Mouse (Mus musculus) embryonic facial prominence, embryonic 14.5 days (tissue): ENCODE measurements around the gene Ctnnd1. TPM values are rescaled to one million over a fixed set of nuclear protein-coding genes. Genes with fewer than 3 reads are reported as not detected.

Experiments used
- ATAC-seq: fragments of 200-750 bp; cut with Nextera tagmentation; 2 replicates; pipeline ENCODE4 v1.8.0; 2017; ENCODE audit warnings: low read depth, moderate number of reproducible peaks, moderate TSS enrichment
- DNase-seq: peaks from one replicate; pipeline ENCODE4 v3.0.0-alpha.2; 2015; ENCODE audit warnings: low spot score
- H3K27ac ChIP-seq: fragments of 300-500 bp; sonication (generic); replicated peaks from 2 replicates; pipeline ENCODE4 v1.5.1; 2014; ENCODE audit warnings: low read depth, mild to moderate bottlenecking, low read length, moderate library complexity
- H3K27me3 ChIP-seq: fragments of 300-500 bp; sonication (generic); replicated peaks from 2 replicates; pipeline ENCODE4 v1.6.1; 2014; ENCODE audit warnings: low read length; ENCODE audit not compliant: control insufficient read depth, insufficient read depth
- H3K36me3 ChIP-seq: fragments of 300-500 bp; sonication (generic); 2 replicates; pipeline ENCODE4 v1.6.1; 2014; ENCODE audit warnings: low read length, mixed read lengths; ENCODE audit not compliant: control insufficient read depth, insufficient read depth
- H3K4me1 ChIP-seq: fragments of 300-500 bp; sonication (generic); 2 replicates; pipeline ENCODE4 v1.6.1; 2014; ENCODE audit warnings: antibody characterized with exemption, low read length; ENCODE audit not compliant: control insufficient read depth, insufficient read depth
- H3K4me2 ChIP-seq: fragments of 300-500 bp; sonication (generic); 2 replicates; pipeline ENCODE4 v1.6.1; 2014; ENCODE audit warnings: low read depth, mild to moderate bottlenecking, low read length, moderate library complexity, mixed read lengths
- H3K4me3 ChIP-seq: fragments of 300-500 bp; sonication (generic); 2 replicates; pipeline ENCODE4 v1.5.1; 2014; ENCODE audit warnings: low read depth, mild to moderate bottlenecking, low read length
- H3K9ac ChIP-seq: fragments of 300-500 bp; sonication (generic); 2 replicates; pipeline ENCODE4 v1.6.1; 2014; ENCODE audit warnings: low read depth, mild to moderate bottlenecking, low read length, moderate library complexity, mixed read lengths
- H3K9me3 ChIP-seq: fragments of 300-500 bp; sonication (generic); 2 replicates; pipeline ENCODE4 v1.6.1; 2016; ENCODE audit warnings: low read length; ENCODE audit not compliant: control insufficient read depth
- WGBS: fragments of 180-500 bp; shearing (Covaris S2); extraction: QIAGEN DNeasy Blood & Tissue Kit; methylation state at CpG from one replicate; pipeline ENCODE4 v1.1.7; 2014; 5-methylcytosine and 5-hydroxymethylcytosine counted together
- polyA plus RNA-seq: library from polyadenylated mRNA; unstranded; fragments of >200 nt; fragmentation: Nextera tagmentation; extraction: Ambion mirVana; gene quantifications from 2 replicates; pipeline ENCODE4 v1.2.1, GENCODE M21; 2014

The Ctnnd1 gene
- polyA plus RNA-seq, 1 experiment from 2014 or later = 49.0 TPM

DNA sequence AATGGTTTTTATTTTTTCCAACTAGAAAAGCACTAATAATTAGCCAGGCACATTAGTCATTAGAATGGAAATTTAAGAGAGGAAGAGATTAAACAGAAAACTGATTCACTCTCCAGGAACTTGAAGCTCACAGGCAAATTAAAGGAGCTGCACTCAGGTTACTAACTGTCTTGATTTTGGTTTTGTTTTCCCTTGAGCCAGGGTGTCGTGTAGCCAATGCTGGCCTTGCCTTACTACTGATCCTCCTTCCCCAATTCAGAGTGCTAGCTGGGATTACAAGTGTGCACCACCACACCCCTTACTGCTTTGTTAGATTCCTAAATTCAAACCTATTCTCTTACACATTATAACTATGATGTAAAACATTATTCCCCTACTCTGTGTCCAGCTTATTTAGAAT lies 42.7 kb downstream of the Ctnnd1 start:
- Histone ChIP-seq H3K27me3 (no peaks in the 10 kb centered on the region), H3K4me1 (no peaks in the 10 kb centered on the region), H3K36me3 (peaks cover 96% of the 10 kb centered on the region), H3K9me3 (no peaks in the 10 kb centered on the region), H3K27ac (no peak overlapping the region), H3K4me2 (no peak overlapping the region), H3K9ac (no peak overlapping the region), H3K4me3 (no peak overlapping the region)
- WGBS = 65% methylated on average over 1 of the region's 1 CpGs
- DNase-seq (no peak), ATAC-seq (peak; percentile 68; the same call in 1 of the 2 replicates)

DNA sequence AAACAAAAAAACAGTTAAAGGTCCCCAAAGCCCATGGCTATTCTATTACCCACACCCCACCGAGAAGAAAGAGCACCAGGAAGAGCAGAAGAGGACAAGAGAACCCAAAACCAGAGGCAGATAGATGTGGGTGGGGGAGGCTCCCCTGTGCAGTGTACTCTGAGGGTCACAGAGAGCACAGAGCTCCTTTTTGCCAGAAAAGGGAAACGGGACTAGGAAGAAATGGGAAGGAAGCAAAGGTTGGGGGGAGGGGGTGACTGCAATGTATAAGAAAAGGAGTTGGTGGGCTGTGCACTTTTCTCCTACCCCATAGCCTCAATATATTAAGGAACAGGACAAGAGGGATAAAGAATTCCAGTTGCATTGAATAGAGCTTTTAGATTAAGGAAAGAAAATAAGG lies 49.6 kb downstream of the Ctnnd1 start:
- Histone ChIP-seq H3K4me1 (no peaks in the 10 kb centered on the region), H3K36me3 (peaks cover 83% of the 10 kb centered on the region), H3K27me3 (no peaks in the 10 kb centered on the region), H3K9me3 (no peaks in the 10 kb centered on the region), H3K4me3 (no peak overlapping the region), H3K9ac (no peak overlapping the region), H3K4me2 (no peak overlapping the region), H3K27ac (no peak overlapping the region)
- WGBS = 60% methylated on average over 2 of the region's 2 CpGs
- ATAC-seq = no peak
- DNase-seq = no peak

DNA sequence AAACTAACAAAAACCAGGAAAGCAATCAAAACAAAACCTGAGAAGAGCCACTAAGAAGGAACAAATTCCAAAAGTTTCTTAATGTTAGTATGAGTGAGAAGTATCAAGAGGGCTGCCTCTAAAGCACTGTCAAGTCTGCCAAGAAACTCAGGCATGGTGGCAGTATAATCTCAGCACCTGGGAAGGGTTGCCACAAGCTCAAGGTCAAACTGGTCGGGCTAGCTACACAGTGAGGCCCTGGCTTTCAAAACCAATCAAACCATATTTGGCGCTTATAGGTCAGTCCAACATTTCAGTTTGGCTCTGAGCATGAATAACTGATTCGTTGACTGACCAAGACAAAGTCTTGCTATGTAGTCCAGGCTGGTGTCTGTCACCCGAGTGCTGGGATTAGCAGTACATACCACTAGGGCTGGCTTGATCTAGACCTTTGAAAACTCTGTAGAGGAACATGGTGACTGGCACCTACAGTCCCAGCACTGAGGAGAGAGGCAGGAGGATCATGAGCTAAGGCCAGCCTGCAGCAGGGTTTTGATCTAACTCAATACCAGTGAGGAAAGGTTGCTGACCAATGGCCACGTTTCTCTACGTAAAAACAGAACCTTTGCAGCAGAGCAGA lies 51.2 kb downstream of the Ctnnd1 start:
- H3K27me3 ChIP-seq = no peaks in the 10 kb centered on the region
- H3K4me2 ChIP-seq = no peak overlapping the region
- H3K36me3 ChIP-seq = peaks cover 73% of the 10 kb centered on the region
- no peak overlapping the region for H3K27ac ChIP-seq
- no peak for DNase-seq
- WGBS = 94% methylated on average over 6 of the region's 6 CpGs
- H3K9me3 ChIP-seq = no peaks in the 10 kb centered on the region
- ATAC-seq = no peak
- no peaks in the 10 kb centered on the region for H3K4me1 ChIP-seq
- H3K4me3 ChIP-seq = no peak overlapping the region
- H3K9ac ChIP-seq = no peak overlapping the region

DNA sequence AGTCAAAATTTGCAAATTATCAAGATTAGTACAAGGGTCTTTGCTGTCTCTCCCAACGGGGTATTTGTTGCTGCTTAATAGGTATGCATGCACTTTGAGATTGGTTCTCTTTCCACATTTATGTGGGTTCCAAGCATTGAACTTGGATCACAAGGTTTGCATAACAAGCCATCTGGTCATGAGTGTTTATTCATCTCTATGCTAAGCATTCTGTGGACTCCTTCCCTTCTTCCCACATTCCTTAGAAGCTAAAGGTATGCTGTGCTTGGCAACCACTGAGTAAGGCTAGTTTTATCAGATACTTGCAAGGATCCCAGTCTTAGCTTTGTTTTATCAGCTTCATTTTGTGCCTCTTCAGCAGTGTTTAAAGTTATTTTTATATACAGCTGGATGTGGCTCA lies 53.4 kb downstream of the Ctnnd1 start:
- H3K4me2 ChIP-seq = no peak overlapping the region
- H3K9me3 ChIP-seq = no peaks in the 10 kb centered on the region
- WGBS = 92% methylated on average over 1 of the region's 1 CpGs
- H3K36me3 ChIP-seq = peaks cover 55% of the 10 kb centered on the region
- H3K4me1 ChIP-seq = no peaks in the 10 kb centered on the region
- H3K9ac ChIP-seq = no peak overlapping the region
- DNase-seq = no peak
- no peak overlapping the region for H3K27ac ChIP-seq
- no peak for ATAC-seq
- no peak overlapping the region for H3K4me3 ChIP-seq
- H3K27me3 ChIP-seq = no peaks in the 10 kb centered on the region

DNA sequence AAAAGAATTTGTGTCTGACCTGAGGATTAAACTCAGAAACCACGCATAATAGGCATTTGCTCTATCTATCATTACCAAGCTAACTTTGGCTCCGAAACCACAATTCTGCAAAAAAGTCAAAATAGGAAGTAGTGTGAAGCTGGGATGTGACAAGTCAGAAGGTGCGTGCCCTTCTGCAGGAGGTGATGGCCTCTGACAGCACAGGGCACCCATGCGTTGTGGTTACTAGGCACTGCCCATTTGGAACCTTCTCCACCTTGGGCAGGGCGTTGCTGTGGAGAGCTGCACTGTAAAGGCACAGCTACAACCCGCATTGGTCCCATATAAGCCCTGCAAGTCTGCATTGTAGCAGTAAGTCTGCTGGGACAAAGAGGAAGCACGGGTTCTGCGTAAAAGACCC lies 57.8 kb downstream of the Ctnnd1 start:
- Histone ChIP-seq H3K9me3 (no peaks in the 10 kb centered on the region), H3K4me3 (no peak overlapping the region), H3K9ac (no peak overlapping the region), H3K27me3 (no peaks in the 10 kb centered on the region), H3K4me1 (no peaks in the 10 kb centered on the region), H3K27ac (no peak overlapping the region), H3K4me2 (no peak overlapping the region), H3K36me3 (peaks cover 32% of the 10 kb centered on the region; the same call in 1 of the 2 replicates)
- WGBS = 95% methylated on average over 8 of the region's 8 CpGs
- ATAC-seq (no peak), DNase-seq (no peak)

DNA sequence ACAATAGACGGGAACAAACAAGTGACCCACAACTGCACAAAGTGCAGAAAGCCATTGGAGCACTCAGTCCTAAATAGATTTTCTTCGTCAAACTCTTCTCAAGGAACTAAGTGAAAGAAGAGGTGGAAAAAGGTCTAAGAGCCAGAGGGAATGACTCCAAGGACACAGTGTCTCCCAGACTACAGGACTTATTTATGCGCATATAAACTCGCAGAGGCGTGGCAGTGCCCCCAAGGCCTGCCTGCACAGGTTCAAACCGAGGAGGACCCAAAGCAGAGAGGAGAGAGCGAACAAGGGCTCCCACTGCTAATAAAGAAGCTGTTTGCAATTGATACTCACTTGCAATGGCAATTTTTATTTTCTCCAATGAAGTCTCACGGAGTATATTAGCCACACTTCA lies 64.9 kb downstream of the Ctnnd1 start:
- Histone ChIP-seq H3K27ac (no peak overlapping the region), H3K4me3 (no peak overlapping the region), H3K9ac (no peak overlapping the region), H3K4me1 (no peaks in the 10 kb centered on the region), H3K36me3 (0 out of 2 replicates have a peak, but pooled peaks cover 5% of the 10 kb centered on the region), H3K27me3 (no peaks in the 10 kb centered on the region), H3K4me2 (no peak overlapping the region), H3K9me3 (no peaks in the 10 kb centered on the region)
- DNase-seq (no peak), ATAC-seq (no peak)
- WGBS = 87% methylated on average over 8 of the region's 8 CpGs

DNA sequence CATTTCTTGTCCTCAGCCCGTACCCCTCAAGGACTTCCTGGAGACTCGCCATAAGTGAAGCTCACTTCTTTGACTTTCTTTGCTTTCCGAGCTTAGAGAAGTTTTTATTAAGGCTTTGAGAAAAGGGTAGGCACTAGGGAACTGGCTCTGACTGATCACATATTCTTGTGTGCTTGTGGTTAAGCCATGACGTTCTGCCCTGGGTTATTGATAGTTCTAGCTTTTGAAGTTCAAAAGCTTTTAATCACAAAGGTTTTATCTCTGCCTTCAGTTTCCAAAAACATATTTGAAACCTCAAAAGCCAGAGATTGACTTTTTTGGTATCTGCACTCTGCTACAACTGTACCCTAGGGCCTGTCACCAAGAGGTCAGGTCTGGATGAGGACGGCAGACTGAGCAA lies 68.3 kb downstream of the Ctnnd1 start:
- no peak overlapping the region for H3K27ac ChIP-seq
- 56% methylated on average over 5 of the region's 5 CpGs for WGBS
- no peak overlapping the region for H3K4me3 ChIP-seq
- H3K36me3 ChIP-seq = 0 out of 2 replicates have a peak, but pooled peaks cover 4% of the 10 kb centered on the region
- no peaks in the 10 kb centered on the region for H3K4me1 ChIP-seq
- ATAC-seq (no peak), DNase-seq (peak; percentile 22)
- H3K27me3 ChIP-seq = no peaks in the 10 kb centered on the region
- no peaks in the 10 kb centered on the region for H3K9me3 ChIP-seq
- H3K4me2 ChIP-seq = no peak overlapping the region
- no peak overlapping the region for H3K9ac ChIP-seq

DNA sequence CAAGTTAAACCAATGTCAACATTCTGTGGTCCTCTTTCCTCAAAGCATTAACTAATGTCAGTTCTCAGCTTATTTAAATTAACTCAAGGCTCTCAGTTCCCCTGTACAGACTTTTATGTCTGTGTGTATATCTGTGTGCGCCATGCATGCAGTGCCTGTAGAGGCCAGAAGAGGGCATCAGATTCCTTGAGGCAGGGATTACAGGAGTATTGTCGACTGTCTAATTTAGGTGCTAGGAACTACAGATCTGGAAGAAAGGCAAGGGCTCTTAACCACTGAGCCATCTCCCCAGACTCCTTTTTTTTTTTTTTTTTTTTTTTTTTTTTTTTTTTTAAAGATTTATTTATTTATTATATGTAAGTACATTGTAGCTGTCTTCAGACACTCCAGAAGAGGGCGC lies 69.4 kb downstream of the Ctnnd1 start:
- no peaks in the 10 kb centered on the region for H3K4me1 ChIP-seq
- no peak for DNase-seq
- no peak overlapping the region for H3K9ac ChIP-seq
- no peaks in the 10 kb centered on the region for H3K27me3 ChIP-seq
- H3K36me3 ChIP-seq = 0 out of 2 replicates have a peak, but pooled peaks cover 4% of the 10 kb centered on the region
- H3K4me3 ChIP-seq = no peak overlapping the region
- H3K9me3 ChIP-seq = no peaks in the 10 kb centered on the region
- WGBS = 82% methylated on average over 2 of the region's 3 CpGs
- no peak overlapping the region for H3K4me2 ChIP-seq
- no peak for ATAC-seq
- H3K27ac ChIP-seq = no peak overlapping the region

DNA sequence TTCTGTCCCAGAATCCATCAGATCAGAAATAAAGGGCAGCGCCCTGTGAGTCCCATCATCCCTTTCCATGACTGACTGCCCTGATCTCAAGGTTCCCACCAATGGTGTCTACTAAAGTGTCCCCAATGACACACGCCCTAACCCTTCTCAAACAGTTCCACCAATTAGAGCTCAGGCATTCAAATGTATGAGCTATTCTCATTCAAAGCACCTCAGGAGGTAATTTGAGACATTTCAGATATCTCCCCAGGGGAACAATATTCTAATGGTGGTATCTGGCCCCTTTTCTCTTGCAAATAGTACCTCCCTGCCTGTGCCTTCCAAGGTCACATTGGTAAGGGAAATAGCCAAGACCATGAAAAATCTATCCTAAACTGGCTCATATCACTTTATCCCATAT lies 71.3 kb downstream of the Ctnnd1 start:
- no peak overlapping the region for H3K4me3 ChIP-seq

More for the DNA sequence above, 71.3 kb downstream of the Ctnnd1 start:
- H3K4me2 ChIP-seq = no peak overlapping the region
- WGBS = 93% methylated on average over 2 of the region's 2 CpGs
- H3K9ac ChIP-seq = no peak overlapping the region
- 0 out of 2 replicates have a peak, but pooled peaks cover 4% of the 10 kb centered on the region for H3K36me3 ChIP-seq
- no peak overlapping the region for H3K27ac ChIP-seq
- ATAC-seq = no peak
- DNase-seq = no peak
- no peaks in the 10 kb centered on the region for H3K27me3 ChIP-seq
- H3K4me1 ChIP-seq = no peaks in the 10 kb centered on the region
- no peaks in the 10 kb centered on the region for H3K9me3 ChIP-seq
